8 mouse cellular contexts compared by ENCODE assay signal in genomic region chr19:60417611-60418010, GRCm38 (mm10). TPM values are rescaled to one million over a fixed set of nuclear protein-coding genes. Genes with fewer than 3 reads are reported as not detected.
DNase-seq lines count a peak whose midpoint lies in the region; ATAC-seq lines count a peak whose summit lies in the region.

No protein-coding gene starts in this region.

- H3K9ac ChIP-seq in kidney, embryonic 15.5 days = no peak overlapping the region
- no peak overlapping the region for H3K9ac ChIP-seq in embryonic facial prominence, embryonic 14.5 days (ENCODE audit: low read depth, low read length)
- H3K9ac ChIP-seq in liver, embryonic 12.5 days = no peak overlapping the region

- H3K27ac ChIP-seq in kidney, embryonic 15.5 days = no peak overlapping the region
- H3K27ac ChIP-seq in embryonic facial prominence, embryonic 14.5 days (replicated peaks; ENCODE audit: low read depth, low read length) = no peak overlapping the region
- no peak overlapping the region for H3K27ac ChIP-seq in liver, embryonic 12.5 days

- no peak for ATAC-seq in kidney, embryonic 15.5 days (replicated peaks; ENCODE audit: low FRiP score)
- ATAC-seq in embryonic facial prominence, embryonic 14.5 days (ENCODE audit: low read depth) = no peak
- 0 out of 2 replicates have a peak, but pooled peaks have one; percentile 52 for ATAC-seq in liver, embryonic 12.5 days

- H3K9me3 ChIP-seq in kidney, embryonic 15.5 days (replicated peaks) = no peaks in the 10 kb centered on the region
- no peaks in the 10 kb centered on the region for H3K9me3 ChIP-seq in embryonic facial prominence, embryonic 14.5 days (ENCODE audit: control insufficient read depth, low read length)
- no peaks in the 10 kb centered on the region for H3K9me3 ChIP-seq in liver, embryonic 12.5 days (replicated peaks)

- WGBS in kidney, embryonic 15.5 days = 70% methylated on average over 1 of the region's 1 CpGs
- 47% methylated on average over 1 of the region's 1 CpGs for WGBS in embryonic facial prominence, embryonic 14.5 days
- WGBS in liver, embryonic 12.5 days (ENCODE audit: insufficient replicate concordance) = 57% methylated on average over 1 of the region's 1 CpGs

- peak; percentile 21 for DNase-seq in kidney, adult 9 months
- DNase-seq in MN1 (ENCODE audit: low spot score) = peak; percentile 43
- DNase-seq in embryonic facial prominence, embryonic 14.5 days (ENCODE audit: low spot score) = peak; percentile 65
- DNase-seq in spleen, postnatal 36 days (ENCODE audit: low spot score in 2 of 2) = no peak
- DNase-seq in urinary bladder, postnatal 4 days (ENCODE audit: low spot score in 2 of 2) = no peak
- no peak for DNase-seq in lung, postnatal 36 days

- H3K4me2 ChIP-seq in kidney, embryonic 15.5 days = no peak overlapping the region
- H3K4me2 ChIP-seq in embryonic facial prominence, embryonic 14.5 days (ENCODE audit: low read depth, low read length) = no peak overlapping the region
- no peak overlapping the region for H3K4me2 ChIP-seq in liver, embryonic 12.5 days

- no peak overlapping the region for H3K4me3 ChIP-seq in kidney, embryonic 15.5 days (replicated peaks)
- H3K4me3 ChIP-seq in embryonic facial prominence, embryonic 14.5 days (ENCODE audit: low read depth, low read length) = no peak overlapping the region
- no peak overlapping the region for H3K4me3 ChIP-seq in liver, embryonic 12.5 days

- H3K4me1 ChIP-seq in kidney, embryonic 15.5 days = no peaks in the 10 kb centered on the region
- H3K4me1 ChIP-seq in embryonic facial prominence, embryonic 14.5 days (ENCODE audit: control insufficient read depth, insufficient read depth, low read length) = no peaks in the 10 kb centered on the region
- no peaks in the 10 kb centered on the region for H3K4me1 ChIP-seq in liver, embryonic 12.5 days

- no peaks in the 10 kb centered on the region for H3K27me3 ChIP-seq in kidney, embryonic 15.5 days
- no peaks in the 10 kb centered on the region for H3K27me3 ChIP-seq in embryonic facial prominence, embryonic 14.5 days (replicated peaks; ENCODE audit: control insufficient read depth, insufficient read depth, low read length)
- H3K27me3 ChIP-seq in liver, embryonic 12.5 days (replicated peaks) = no peaks in the 10 kb centered on the region; the same call in 1 of the 2 replicates

- no peaks in the 10 kb centered on the region for H3K36me3 ChIP-seq in kidney, embryonic 15.5 days
- no peaks in the 10 kb centered on the region for H3K36me3 ChIP-seq in embryonic facial prominence, embryonic 14.5 days (ENCODE audit: control insufficient read depth, insufficient read depth, low read length)
- H3K36me3 ChIP-seq in liver, embryonic 12.5 days = no peaks in the 10 kb centered on the region

RNA-seq across cellular contexts. Expression of gene Prlhr, which starts 50.5 kb away (rescaled TPM):
- 0.19 TPM in 1 of 2 replicates, not detected in the other for polyA plus RNA-seq in kidney, embryonic 15.5 days (2015; fragmentation: Nextera tagmentation; extraction: Ambion mirVana)
- not detected in 2 replicates for polyA plus RNA-seq in embryonic facial prominence, embryonic 14.5 days (2014; fragmentation: Nextera tagmentation; extraction: Ambion mirVana)
- not detected in 2 replicates for polyA plus RNA-seq in liver, embryonic 12.5 days (2016; fragmentation: Nextera tagmentation; extraction: Ambion mirVana)

Comparison
In these comparisons a context has a peak if more than half of its experiments do, and no peak if none do; other contexts are left out.
1. DNase-seq: peak in kidney, adult 9 months (single experiment), MN1 (single experiment) and embryonic facial prominence, embryonic 14.5 days (single experiment); none in spleen, postnatal 36 days (0 of 2), urinary bladder, postnatal 4 days (0 of 2) and lung, postnatal 36 days (single experiment).